In the genomic region with DNA sequence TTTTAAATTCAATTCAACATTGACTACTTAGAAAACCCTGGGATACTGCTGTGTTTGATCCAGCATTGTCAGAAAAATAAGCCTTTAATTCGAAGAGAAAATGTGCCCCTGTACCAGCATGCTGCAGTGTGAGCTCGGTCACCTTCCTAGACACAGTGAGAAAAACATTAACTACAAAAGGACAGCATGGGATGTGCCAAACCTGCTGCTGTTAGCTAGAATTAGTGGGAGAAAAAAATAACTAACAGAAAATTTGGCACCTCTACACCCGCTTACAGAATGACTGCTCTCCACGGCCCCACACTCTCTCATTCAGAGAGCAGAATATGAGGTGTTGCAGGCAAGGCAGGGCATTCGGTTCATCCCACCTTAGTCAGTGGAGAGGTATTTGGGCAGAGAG, we compare ENCODE assay signal across 21 mouse cellular contexts.
DNase-seq lines count a peak whose midpoint lies in the region; ATAC-seq and TF ChIP-seq lines count a peak whose summit lies in the region.
"Had no signal": no experiment of that assay in that cellular context is flagged by ENCODE, and none has a peak within 500 bp of the region (broad histone marks: within the 10 kb centered on the region; RNA-seq: fewer than 3 reads in every experiment).

No protein-coding gene starts in this region.

- H3K27ac ChIP-seq in kidney, embryonic 14.5 days (ENCODE audit: low read depth, low read length), result no peak overlapping the region
- H3K27ac ChIP-seq in left cerebral cortex, adult 2 months, result peak overlapping the region; percentile 36; the same call in 1 of the 2 replicates
- no peak overlapping the region for H3K27ac ChIP-seq in forebrain, embryonic 14.5 days (ENCODE audit: low read depth, low read length)
- H3K27ac ChIP-seq: embryonic facial prominence, embryonic 12.5 days; gastrocnemius, adult 2 months; heart, embryonic 10.5 days; hindbrain, embryonic 13.5 days; hindbrain, postnatal 0 days had no signal

- H3K4me3 ChIP-seq in kidney, embryonic 14.5 days (ENCODE audit: low read length), result no peak overlapping the region
- H3K4me3 ChIP-seq in left cerebral cortex, adult 2 months, result no peak overlapping the region
- no peak overlapping the region for H3K4me3 ChIP-seq in forebrain, embryonic 14.5 days (ENCODE audit: low read depth, low read length)
- H3K4me3 ChIP-seq: embryonic facial prominence, embryonic 12.5 days; gastrocnemius, adult 2 months; heart, embryonic 10.5 days; hindbrain, embryonic 13.5 days had no signal

- H3K4me2 ChIP-seq in kidney, embryonic 14.5 days (replicated peaks; ENCODE audit: low read depth, low read length), result no peak overlapping the region
- H3K4me2 ChIP-seq in forebrain, embryonic 14.5 days (ENCODE audit: low read length), result no peak overlapping the region
- H3K4me2 ChIP-seq: embryonic facial prominence, embryonic 12.5 days; hindbrain, embryonic 13.5 days had no signal

- no peak for TF ChIP-seq CTCF in left cerebral cortex, adult 2 months (IDR thresholded peaks at IDR 0.05)

- no peaks in the 10 kb centered on the region for H3K4me1 ChIP-seq in kidney, embryonic 14.5 days (ENCODE audit: control insufficient read depth, insufficient read depth, low read length)
- H3K4me1 ChIP-seq in forebrain, embryonic 14.5 days (ENCODE audit: control insufficient read depth, insufficient read depth, low read length), result no peaks in the 10 kb centered on the region
- H3K4me1 ChIP-seq: embryonic facial prominence, embryonic 12.5 days; heart, embryonic 10.5 days; hindbrain, embryonic 13.5 days had no signal

- 91% methylated on average over 5 of the region's 5 CpGs for WGBS in kidney, embryonic 14.5 days
- 85% methylated on average over 5 of the region's 5 CpGs for WGBS in forebrain, embryonic 14.5 days

- H3K9ac ChIP-seq in kidney, embryonic 14.5 days (ENCODE audit: low read depth, low read length), result no peak overlapping the region
- no peak overlapping the region for H3K9ac ChIP-seq in forebrain, embryonic 14.5 days (ENCODE audit: low read length)
- H3K9ac ChIP-seq: embryonic facial prominence, embryonic 12.5 days; hindbrain, embryonic 13.5 days had no signal

- no peaks in the 10 kb centered on the region for H3K9me3 ChIP-seq in kidney, embryonic 14.5 days (ENCODE audit: control insufficient read depth, low read length)
- H3K9me3 ChIP-seq in forebrain, embryonic 14.5 days (replicated peaks; ENCODE audit: control insufficient read depth, low read length), result no peaks in the 10 kb centered on the region
- H3K9me3 ChIP-seq: embryonic facial prominence, embryonic 12.5 days; heart, embryonic 10.5 days; hindbrain, embryonic 13.5 days had no signal

- DNase-seq in kidney, adult 18-20 months, result peak; percentile 12
- DNase-seq in left cerebral cortex, adult 2 months (ENCODE audit: extremely low spot score in 1 of 2, low spot score in 2 of 2), result no peak
- DNase-seq in left cerebral cortex, postnatal 36 days (ENCODE audit: low spot score in 2 of 2), result no peak
- DNase-seq in kidney, postnatal 25 days, result peak; percentile 23 to 36
- no peak for DNase-seq in forebrain, embryonic 14.5 days (ENCODE audit: low spot score)
- DNase-seq: adrenal gland, adult 8-10 months; adrenal gland, postnatal 36 days; cerebellum, adult 11 months; cerebellum, adult 8-10 months; cerebellum, postnatal 14 days; gastrocnemius, adult 2 months; gastrocnemius, postnatal 25 days; heart, postnatal 10 days; heart, postnatal 4 days had no signal

- intact Hi-C loops in left cerebral cortex, adult 2 months (cut with DNase I), result no loop called here
- intact Hi-C loops in left cerebral cortex, postnatal 36 days (cut with DNase I), result no loop called here

- ATAC-seq in kidney, embryonic 14.5 days (ENCODE audit: low FRiP score, low TSS enrichment), result no peak
- no peak for ATAC-seq in forebrain, embryonic 14.5 days
- ATAC-seq in megakaryocyte, adult 5-6 weeks (ENCODE audit: poor library complexity, severe bottlenecking), result no peak
- ATAC-seq: forebrain, embryonic 16.5 days; hindbrain, postnatal 0 days had no signal

- H3K36me3 ChIP-seq in kidney, embryonic 14.5 days (ENCODE audit: control insufficient read depth, insufficient read depth, low read length), result no peaks in the 10 kb centered on the region
- no peaks in the 10 kb centered on the region for H3K36me3 ChIP-seq in forebrain, embryonic 14.5 days (ENCODE audit: control insufficient read depth, insufficient read depth, low read length)
- H3K36me3 ChIP-seq: embryonic facial prominence, embryonic 12.5 days; heart, embryonic 10.5 days; hindbrain, embryonic 13.5 days had no signal

- no peaks in the 10 kb centered on the region for H3K27me3 ChIP-seq in kidney, embryonic 14.5 days (ENCODE audit: control insufficient read depth, insufficient read depth, low read length)
- H3K27me3 ChIP-seq in forebrain, embryonic 14.5 days (replicated peaks; ENCODE audit: control insufficient read depth, insufficient read depth, low read length), result no peaks in the 10 kb centered on the region
- H3K27me3 ChIP-seq: embryonic facial prominence, embryonic 12.5 days; hindbrain, embryonic 13.5 days had no signal

Comparison
In these comparisons a context has a peak if more than half of its experiments do, and no peak if none do; other contexts are left out.
1. DNase-seq: peak in kidney, adult 18-20 months (single experiment) and kidney, postnatal 25 days (2 of 2); none in left cerebral cortex, adult 2 months (0 of 2), left cerebral cortex, postnatal 36 days (0 of 2) and forebrain, embryonic 14.5 days (single experiment).